Mouse (Mus musculus): ENCODE measurements around the gene Pde4d.

DNA sequence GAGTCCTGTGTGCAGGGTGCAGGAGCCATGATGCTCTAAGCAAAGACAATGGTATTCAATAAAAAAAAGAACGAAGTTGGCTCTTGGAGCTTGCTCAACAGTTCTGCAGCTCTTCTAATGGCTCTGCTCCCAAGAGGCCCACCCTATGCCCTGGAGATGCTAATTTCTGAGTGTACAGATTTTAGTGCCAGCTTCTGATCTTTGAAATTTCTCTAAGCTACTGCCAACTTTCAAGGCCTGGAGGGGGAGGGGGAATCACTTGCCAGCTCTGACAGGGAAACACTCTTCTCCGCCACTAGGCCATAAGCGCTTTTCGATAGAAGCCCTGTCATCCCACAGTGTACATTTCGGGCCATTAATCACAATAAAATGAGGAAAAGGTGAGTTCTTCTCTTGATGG is 830.7 kb downstream of the Pde4d start:
- TF ChIP-seq EP300 (optimal IDR thresholded peaks at IDR 0.05) (no peak), CTCF (IDR thresholded peaks at IDR 0.05; ENCODE audit: low read depth) (no peak)

Data from stomach, postnatal 0 days (tissue).